Mouse (Mus musculus): ENCODE data around the gene Gm27021.

GRCm38 (mm10) chr8:120599504-120599903, 68.4 kb downstream of the Gm27021 start:
- TF ChIP-seq POLR2A (IDR thresholded peaks at IDR 0.05; ENCODE audit: insufficient read depth, low read depth, low read length) (no peak), EP300 (IDR thresholded peaks at IDR 0.05; ENCODE audit: insufficient read depth, low read depth, low read length) (0 out of 2 replicates have a peak, but pooled peaks have one; percentile 20), CTCF (IDR thresholded peaks at IDR 0.05) (peak; percentile 86)

Measured in heart, adult 2 months (tissue).